Mouse (Mus musculus): Measurements from ENCODE around the gene Fndc5. TPM values are rescaled to one million over a fixed set of nuclear protein-coding genes. Genes with fewer than 3 reads are reported as not detected.

Fndc5 gene
- polyA plus RNA-seq, 1 experiment from 2014 or later: 9.2 TPM

DNA sequence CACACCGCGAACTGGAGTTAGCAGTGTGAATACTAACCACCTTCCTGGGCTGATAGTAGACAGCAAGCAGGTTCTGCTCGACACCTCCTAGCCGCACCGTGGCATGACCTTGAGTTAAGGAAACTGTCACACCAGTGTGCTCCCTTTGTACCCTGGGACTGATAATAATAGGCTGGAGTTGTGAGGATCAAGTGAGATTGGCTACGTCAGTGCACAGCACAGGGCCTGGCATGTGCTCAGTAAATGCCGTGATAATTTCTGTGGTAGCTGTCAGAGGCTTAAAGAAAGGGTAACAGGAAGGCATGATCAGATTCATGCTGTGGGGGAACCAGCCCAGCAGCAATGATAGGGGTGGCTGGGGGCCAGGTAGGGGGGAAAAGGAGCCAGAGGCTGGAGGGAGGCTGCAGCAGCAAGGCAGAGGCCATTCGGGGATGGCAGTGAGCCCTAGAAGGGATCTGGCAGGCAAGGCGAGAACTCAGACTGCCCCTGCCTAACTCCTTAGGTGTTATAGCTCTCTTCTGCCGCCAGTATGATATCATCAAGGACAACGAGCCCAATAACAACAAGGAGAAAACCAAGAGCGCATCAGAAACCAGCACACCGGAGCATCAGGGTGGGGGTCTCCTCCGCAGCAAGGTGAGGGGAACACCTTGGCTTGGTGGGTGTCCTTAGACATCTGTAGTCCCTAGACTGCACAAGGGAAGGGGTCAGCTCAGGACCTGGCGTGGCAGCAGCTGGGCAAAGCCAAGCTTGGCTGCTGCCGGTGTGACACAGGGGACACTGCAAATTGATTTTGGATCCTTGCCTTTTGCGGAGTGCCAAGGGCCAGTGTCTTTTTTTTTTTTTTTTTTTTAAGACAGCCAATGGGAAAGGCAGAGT is 5.0 kb downstream of the Fndc5 start:
- Histone ChIP-seq H3K9ac (ENCODE audit: low read length) (peak overlapping the region; percentile 40; the same call in 1 of the 2 replicates), H3K4me3 (ENCODE audit: low read length) (no peak overlapping the region), H3K27me3 (ENCODE audit: control insufficient read depth, insufficient read depth, low read length) (peaks cover 4% of the 10 kb centered on the region), H3K4me1 (ENCODE audit: control insufficient read depth, insufficient read depth, low read length) (peaks cover 49% of the 10 kb centered on the region), H3K4me2 (ENCODE audit: low read depth, low read length) (peak overlapping the region; percentile 3; the same call in 1 of the 2 replicates), H3K27ac (ENCODE audit: low read length) (peak overlapping the region; percentile 73), H3K36me3 (ENCODE audit: control insufficient read depth, insufficient read depth) (0 out of 2 replicates have a peak, but pooled peaks cover 5% of the 10 kb centered on the region), H3K9me3 (replicated peaks; ENCODE audit: control insufficient read depth, low read length) (no peaks in the 10 kb centered on the region)
- ATAC-seq (replicated peaks; ENCODE audit: extremely low read depth, insufficient read depth, low FRiP score): peak; percentile 79
- 46% methylated on average over 17 of the region's 17 CpGs for WGBS

DNA sequence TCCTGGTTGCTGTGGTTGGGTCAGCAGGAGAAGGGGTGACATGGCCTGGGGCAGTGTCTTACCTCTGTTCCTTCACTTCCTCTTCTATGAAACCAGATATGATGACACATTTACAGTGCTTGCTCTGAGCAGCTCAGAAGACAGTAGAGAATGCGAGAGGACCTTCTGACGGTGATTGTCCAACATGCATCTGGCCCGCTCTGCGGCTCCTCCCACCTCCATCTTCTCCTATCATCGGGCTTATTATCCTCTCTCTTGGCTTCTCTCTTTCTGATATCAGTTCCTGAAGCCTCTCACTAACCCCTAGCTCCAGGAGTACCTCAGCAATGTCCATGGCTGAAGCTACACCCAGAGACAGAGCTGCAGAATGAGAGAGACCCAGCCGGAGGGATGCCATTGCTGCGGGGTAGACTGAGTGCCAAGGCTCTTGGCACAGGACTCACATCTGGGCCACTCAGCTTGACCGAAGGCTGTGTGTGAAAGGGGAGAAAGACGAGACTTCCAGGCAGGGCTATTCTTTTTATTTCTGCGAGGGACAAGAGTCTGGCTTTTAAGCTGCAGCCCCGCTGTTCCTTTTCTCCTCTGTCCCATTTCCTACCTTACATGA is 5.7 kb downstream of the Fndc5 start:
- Histone ChIP-seq H3K9ac (ENCODE audit: low read length) (no peak overlapping the region), H3K36me3 (ENCODE audit: control insufficient read depth, insufficient read depth) (0 out of 2 replicates have a peak, but pooled peaks cover 5% of the 10 kb centered on the region), H3K27me3 (ENCODE audit: control insufficient read depth, insufficient read depth, low read length) (peaks cover under 1% of the 10 kb centered on the region), H3K4me1 (ENCODE audit: control insufficient read depth, insufficient read depth, low read length) (peaks cover 51% of the 10 kb centered on the region), H3K4me3 (ENCODE audit: low read length) (no peak overlapping the region), H3K4me2 (ENCODE audit: low read depth, low read length) (no peak overlapping the region), H3K27ac (ENCODE audit: low read length) (peak overlapping the region; percentile 35; the same call in 1 of the 2 replicates), H3K9me3 (replicated peaks; ENCODE audit: control insufficient read depth, low read length) (no peaks in the 10 kb centered on the region)
- no peak for ATAC-seq (replicated peaks; ENCODE audit: extremely low read depth, insufficient read depth, low FRiP score)
- WGBS: 82% methylated on average over 11 of the region's 11 CpGs

DNA sequence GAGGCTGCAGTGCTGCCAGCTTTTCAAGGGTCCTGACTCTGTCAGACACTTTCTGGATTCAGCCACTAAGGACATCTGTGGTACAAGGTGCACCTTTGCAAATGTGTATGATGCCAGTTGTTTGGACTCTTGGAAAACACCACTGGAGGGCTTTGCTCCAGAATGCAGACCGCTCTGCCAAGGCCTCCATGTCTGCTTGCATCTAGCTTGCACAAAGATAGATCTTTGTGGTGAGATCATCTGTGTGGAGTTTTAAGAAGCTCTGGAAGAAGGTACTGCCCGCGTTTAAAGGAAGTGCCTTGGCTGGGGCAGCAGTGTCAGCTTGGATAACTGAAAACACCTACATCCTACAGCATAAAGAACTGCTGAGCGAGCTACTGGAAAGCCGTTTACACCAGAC is 6.7 kb downstream of the Fndc5 start:
- 70% methylated on average over 5 of the region's 5 CpGs for WGBS
- Histone ChIP-seq H3K27ac (ENCODE audit: low read length) (no peak overlapping the region), H3K4me2 (ENCODE audit: low read depth, low read length) (no peak overlapping the region), H3K9ac (ENCODE audit: low read length) (no peak overlapping the region), H3K27me3 (ENCODE audit: control insufficient read depth, insufficient read depth, low read length) (no peaks in the 10 kb centered on the region; the same call in 1 of the 2 replicates), H3K4me1 (ENCODE audit: control insufficient read depth, insufficient read depth, low read length) (peaks cover 50% of the 10 kb centered on the region), H3K4me3 (ENCODE audit: low read length) (no peak overlapping the region), H3K9me3 (replicated peaks; ENCODE audit: control insufficient read depth, low read length) (no peaks in the 10 kb centered on the region), H3K36me3 (ENCODE audit: control insufficient read depth, insufficient read depth) (0 out of 2 replicates have a peak, but pooled peaks cover 5% of the 10 kb centered on the region)
- ATAC-seq (replicated peaks; ENCODE audit: extremely low read depth, insufficient read depth, low FRiP score): no peak

DNA sequence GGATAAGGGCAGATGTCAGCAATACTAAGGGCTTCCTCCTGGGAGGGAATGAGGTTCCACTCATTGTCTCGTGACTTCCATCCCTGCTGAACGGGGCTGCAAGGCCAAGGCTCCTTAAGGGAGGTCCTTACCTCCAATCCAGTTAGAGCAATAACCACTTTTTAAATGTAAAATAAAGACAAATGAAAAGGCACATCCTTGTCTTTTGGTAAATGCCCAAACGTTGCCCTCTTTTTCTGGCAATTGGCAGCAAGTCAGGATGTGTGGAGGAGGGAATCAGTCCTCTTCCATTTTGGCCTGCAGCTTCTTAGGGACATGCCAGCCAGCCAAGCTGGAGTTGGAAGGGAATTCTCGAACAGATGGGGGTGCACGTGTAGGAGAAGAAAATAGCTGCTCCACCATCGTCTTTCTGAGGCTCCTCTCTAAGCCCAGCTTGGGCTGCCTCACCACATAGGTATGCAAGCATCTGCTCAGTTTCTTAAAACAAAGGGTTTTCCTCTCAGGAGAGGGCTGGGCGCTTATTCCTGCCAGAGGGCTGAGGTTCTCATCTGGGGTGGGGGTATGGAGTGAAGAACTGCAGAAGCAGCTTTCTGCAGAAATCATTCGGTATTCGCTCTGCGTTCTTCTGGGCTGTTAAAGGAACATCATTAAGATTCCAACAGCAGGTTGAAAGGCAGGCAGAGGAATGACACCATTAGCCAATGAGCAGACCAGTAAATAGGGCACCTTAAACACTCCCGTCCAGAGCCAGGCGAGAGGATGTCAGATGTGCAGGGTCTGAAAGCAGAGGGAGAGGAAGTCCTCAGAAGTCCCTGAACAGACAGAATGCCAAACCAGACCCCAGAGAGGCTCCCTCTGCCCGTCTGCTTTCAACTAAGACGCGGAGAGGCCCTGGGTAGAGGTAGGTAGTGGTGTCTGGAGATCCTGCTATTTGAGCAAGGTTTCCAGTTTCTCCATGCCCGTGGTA is 7.9 kb downstream of the Fndc5 start:
- Histone ChIP-seq H3K36me3 (ENCODE audit: control insufficient read depth, insufficient read depth) (peaks cover 8% of the 10 kb centered on the region; the same call in 1 of the 2 replicates), H3K4me1 (ENCODE audit: control insufficient read depth, insufficient read depth, low read length) (peaks cover 50% of the 10 kb centered on the region), H3K9ac (ENCODE audit: low read length) (no peak overlapping the region), H3K27me3 (ENCODE audit: control insufficient read depth, insufficient read depth, low read length) (no peaks in the 10 kb centered on the region), H3K27ac (ENCODE audit: low read length) (no peak overlapping the region), H3K9me3 (replicated peaks; ENCODE audit: control insufficient read depth, low read length) (no peaks in the 10 kb centered on the region), H3K4me2 (ENCODE audit: low read depth, low read length) (no peak overlapping the region), H3K4me3 (ENCODE audit: low read length) (no peak overlapping the region)
- WGBS: 56% methylated on average over 16 of the region's 16 CpGs
- no peak for ATAC-seq (replicated peaks; ENCODE audit: extremely low read depth, insufficient read depth, low FRiP score)

DNA sequence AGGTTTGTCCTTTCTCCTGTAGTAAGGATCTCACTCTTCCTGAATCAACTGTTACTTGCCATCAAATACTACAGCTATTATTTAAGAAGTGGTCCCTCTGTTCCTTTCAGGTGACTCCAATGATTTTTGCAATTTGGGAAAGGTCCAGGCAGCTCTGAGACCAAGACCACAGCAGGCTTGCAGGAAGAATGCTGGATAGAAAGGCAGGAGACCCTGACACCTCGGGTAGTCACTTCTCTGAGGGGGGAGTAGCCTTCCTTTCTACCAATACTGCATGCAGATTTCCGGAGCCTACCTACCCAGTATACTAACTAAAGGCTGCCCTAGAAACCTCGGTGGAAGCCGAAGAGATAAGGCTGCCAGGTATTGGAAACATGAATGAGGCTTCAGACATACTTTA is 8.6 kb downstream of the Fndc5 start:
- Histone ChIP-seq H3K9me3 (replicated peaks; ENCODE audit: control insufficient read depth, low read length) (no peaks in the 10 kb centered on the region), H3K9ac (ENCODE audit: low read length) (no peak overlapping the region), H3K4me1 (ENCODE audit: control insufficient read depth, insufficient read depth, low read length) (peaks cover 50% of the 10 kb centered on the region), H3K36me3 (ENCODE audit: control insufficient read depth, insufficient read depth) (peaks cover 12% of the 10 kb centered on the region; the same call in 1 of the 2 replicates), H3K4me2 (ENCODE audit: low read depth, low read length) (no peak overlapping the region), H3K27ac (ENCODE audit: low read length) (no peak overlapping the region), H3K4me3 (ENCODE audit: low read length) (no peak overlapping the region), H3K27me3 (ENCODE audit: control insufficient read depth, insufficient read depth, low read length) (no peaks in the 10 kb centered on the region)
- ATAC-seq (replicated peaks; ENCODE audit: extremely low read depth, insufficient read depth, low FRiP score): no peak
- WGBS: 56% methylated on average over 4 of the region's 4 CpGs

DNA sequence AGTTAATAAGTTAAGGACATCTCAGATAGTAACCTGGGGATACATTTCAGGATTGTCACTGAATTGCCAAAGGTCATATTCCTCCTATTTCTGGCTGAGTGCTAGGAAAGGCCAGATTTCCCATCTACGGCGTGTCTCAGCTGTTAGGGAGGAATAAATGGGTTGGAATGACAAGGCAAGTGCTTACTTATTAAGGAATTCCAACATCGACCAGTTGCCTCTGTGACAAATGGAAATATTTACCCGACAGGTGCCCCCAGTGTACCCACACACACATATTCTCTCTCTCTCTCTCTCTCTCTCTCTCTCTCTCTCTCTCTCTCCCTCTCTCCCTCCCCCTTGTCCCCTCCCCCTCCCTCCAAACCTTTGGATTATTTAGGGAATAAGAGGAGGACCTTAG is 9.1 kb downstream of the Fndc5 start:
- Histone ChIP-seq H3K4me1 (ENCODE audit: control insufficient read depth, insufficient read depth, low read length) (peaks cover 48% of the 10 kb centered on the region), H3K4me2 (ENCODE audit: low read depth, low read length) (no peak overlapping the region), H3K4me3 (ENCODE audit: low read length) (no peak overlapping the region), H3K9me3 (replicated peaks; ENCODE audit: control insufficient read depth, low read length) (no peaks in the 10 kb centered on the region), H3K27ac (ENCODE audit: low read length) (no peak overlapping the region), H3K9ac (ENCODE audit: low read length) (no peak overlapping the region), H3K36me3 (ENCODE audit: control insufficient read depth, insufficient read depth) (peaks cover 15% of the 10 kb centered on the region; the same call in 1 of the 2 replicates), H3K27me3 (ENCODE audit: control insufficient read depth, insufficient read depth, low read length) (no peaks in the 10 kb centered on the region)
- no peak for ATAC-seq (replicated peaks; ENCODE audit: extremely low read depth, insufficient read depth, low FRiP score)
- WGBS: 63% methylated on average over 4 of the region's 4 CpGs

DNA sequence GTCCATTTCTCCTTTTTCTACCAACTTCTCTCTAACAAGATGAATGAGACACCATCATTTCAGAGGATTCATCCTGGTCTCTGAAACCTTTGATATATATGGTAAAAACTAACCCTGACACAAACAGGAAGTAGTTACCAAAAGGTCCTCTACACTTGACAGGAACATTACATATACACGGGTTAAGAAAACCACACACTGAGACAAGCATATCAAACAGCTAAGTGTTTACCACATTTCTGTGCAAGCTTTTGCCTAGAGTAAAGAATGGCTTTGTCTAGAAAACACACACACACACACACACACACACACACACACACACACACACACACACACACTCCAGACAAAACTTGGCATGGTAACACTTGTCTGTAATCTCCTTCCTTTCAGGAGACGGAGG is 9.6 kb downstream of the Fndc5 start:
- peaks cover 44% of the 10 kb centered on the region for H3K4me1 ChIP-seq (ENCODE audit: control insufficient read depth, insufficient read depth, low read length)
- no peak overlapping the region for H3K27ac ChIP-seq (ENCODE audit: low read length)
- no peak overlapping the region for H3K9ac ChIP-seq (ENCODE audit: low read length)
- no peaks in the 10 kb centered on the region for H3K9me3 ChIP-seq (replicated peaks; ENCODE audit: control insufficient read depth, low read length)
- peaks cover 15% of the 10 kb centered on the region for H3K36me3 ChIP-seq (ENCODE audit: control insufficient read depth, insufficient read depth)
- no peak overlapping the region for H3K4me2 ChIP-seq (ENCODE audit: low read depth, low read length)
- no peaks in the 10 kb centered on the region for H3K27me3 ChIP-seq (ENCODE audit: control insufficient read depth, insufficient read depth, low read length)
- no peak overlapping the region for H3K4me3 ChIP-seq (ENCODE audit: low read length)
- WGBS: 31% methylated on average over 2 of the region's 2 CpGs
- no peak for ATAC-seq (replicated peaks; ENCODE audit: extremely low read depth, insufficient read depth, low FRiP score)

DNA sequence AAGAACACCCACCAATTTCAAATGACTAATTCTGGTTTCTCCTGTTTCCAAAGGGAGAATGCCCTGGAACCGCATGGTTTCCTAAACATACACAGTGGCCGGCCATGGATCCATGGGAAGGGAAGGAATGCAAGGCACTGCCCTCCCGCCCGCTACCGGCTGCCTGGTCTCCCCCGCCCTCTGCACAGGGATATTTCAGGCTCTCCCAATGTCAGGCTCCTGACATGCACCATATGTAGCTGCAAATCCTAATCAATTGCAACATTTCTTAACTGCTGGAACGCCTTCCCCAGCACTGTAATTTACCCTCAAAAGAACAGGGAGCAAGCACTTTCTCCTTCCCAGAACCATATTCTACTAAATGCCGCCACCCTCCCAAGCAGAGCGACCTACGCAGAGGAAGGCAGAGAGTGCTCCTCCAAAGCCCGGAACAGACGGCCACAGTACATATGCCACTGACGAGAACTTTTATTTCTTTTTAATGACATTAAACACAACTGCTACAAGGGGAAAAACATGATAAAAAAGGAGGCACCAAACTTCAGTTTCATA is 10.8 kb downstream of the Fndc5 start:
- 61% methylated on average over 13 of the region's 13 CpGs for WGBS
- peak; percentile 56; the same call in 1 of the 2 replicates for ATAC-seq (replicated peaks; ENCODE audit: extremely low read depth, insufficient read depth, low FRiP score)
- H3K4me1 ChIP-seq (ENCODE audit: control insufficient read depth, insufficient read depth, low read length): peaks cover 32% of the 10 kb centered on the region
- no peak overlapping the region for H3K4me2 ChIP-seq (ENCODE audit: low read depth, low read length)
- 0 out of 2 replicates have a peak overlapping the region, but pooled peaks have one; percentile 7 for H3K27ac ChIP-seq (ENCODE audit: low read length)
- no peaks in the 10 kb centered on the region for H3K9me3 ChIP-seq (replicated peaks; ENCODE audit: control insufficient read depth, low read length)
- H3K27me3 ChIP-seq (ENCODE audit: control insufficient read depth, insufficient read depth, low read length): no peaks in the 10 kb centered on the region
- peaks cover 21% of the 10 kb centered on the region for H3K36me3 ChIP-seq (ENCODE audit: control insufficient read depth, insufficient read depth)
- H3K9ac ChIP-seq (ENCODE audit: low read length): no peak overlapping the region
- H3K4me3 ChIP-seq (ENCODE audit: low read length): no peak overlapping the region
